Mouse (Mus musculus) bone marrow, adult 2 months (tissue): Measurements from ENCODE around the gene Cenpm.
"Not testable (repeated sequence)": the region's sequence is repeated elsewhere in the genome, so short reads cannot be mapped to it uniquely, and the experiment has no call there.

Experiments
- CTCF ChIP-seq: fragments of 200-500 bp; IDR thresholded peaks from 2 replicates; pipeline ENCODE4 v1.5.1; 2011; ENCODE audit warnings: low read length, control low read depth; ENCODE audit not compliant: control insufficient read depth, insufficient read depth
- POLR2A ChIP-seq: fragments of 200-500 bp; IDR thresholded peaks from 2 replicates; pipeline ENCODE4 v1.6.1; 2011; ENCODE audit warnings: low read depth, mild to moderate bottlenecking, control low read depth, low read length, borderline replicate concordance; ENCODE audit not compliant: control insufficient read depth

GRCm38 (mm10) chr15:82244805-82245161 lies 235 bp upstream of the Cenpm start:
- TF ChIP-seq CTCF, POLR2A: not testable (repeated sequence)
